Mouse (Mus musculus) heart, postnatal 4 days (tissue): Measurements from ENCODE around the gene Gm3573. TPM values are rescaled to one million over a fixed set of nuclear protein-coding genes. Genes with fewer than 3 reads are reported as not detected.
A peak's percentile ranks its signal among the peaks of the same experiment; 100 is the strongest.
"Not testable (repeated sequence)": the region's sequence is repeated elsewhere in the genome, so short reads cannot be mapped to it uniquely, and the experiment has no call there.

Experiments
- DNase-seq: peaks from one replicate; pipeline ENCODE4 v3.0.0; 2021
- total RNA-seq, 2 experiments: library from RNA; stranded (reverse); gene quantifications; 2 replicates each; pipeline ENCODE4 v1.2.3; 2021

The Gm3573 gene
- not detected for total RNA-seq

DNA sequence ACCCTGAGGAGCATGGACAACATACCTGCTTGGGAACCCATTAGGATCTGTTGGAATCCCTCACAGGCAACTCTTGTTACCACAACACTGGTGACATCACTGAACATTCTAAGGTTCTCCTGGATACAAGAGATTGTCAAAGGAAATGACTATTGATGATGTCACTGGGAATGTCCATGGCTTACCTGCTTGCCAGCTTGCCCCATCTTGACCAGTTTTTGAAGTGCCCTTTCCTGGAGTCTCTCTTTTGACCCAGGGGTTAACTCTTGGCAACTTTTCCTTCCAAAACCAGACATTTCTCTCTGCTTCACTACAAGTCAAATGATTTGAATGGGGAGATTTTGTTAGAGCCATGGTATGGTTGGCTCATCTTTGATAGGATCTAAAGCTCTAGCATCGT is at the start of gene Gm3573:
TSS of gene Gm3573 (minus strand) at position 101 of the 400 bp plus-strand sequence.
- DNase-seq, result not testable (repeated sequence)

- DNase-seq, result peak; percentile 7
Observed at GRCm38 (mm10) chr14:42216766-42217537, 26.4 kb upstream of the Gm3573 start.

DNA sequence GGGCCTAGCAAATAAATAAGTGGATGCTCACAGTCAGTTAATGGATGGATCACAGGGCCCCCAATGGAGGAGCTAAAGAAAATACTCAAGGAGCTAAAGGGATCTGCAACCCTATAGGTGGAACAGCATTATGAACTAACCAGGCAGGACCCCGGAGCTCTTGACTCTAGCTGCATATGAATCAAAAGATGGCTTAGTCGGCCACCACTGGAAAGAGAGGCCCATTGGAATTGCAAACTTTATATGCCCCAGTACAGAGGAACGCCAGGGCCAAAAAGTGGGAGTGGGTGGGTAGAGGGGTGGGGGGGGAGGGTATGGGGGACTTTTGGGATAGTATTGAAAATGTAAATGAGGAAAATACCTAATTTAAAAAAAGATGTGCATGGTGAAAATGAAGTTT is 6.7 kb downstream of the Gm3573 start:
- peak; percentile 8 for DNase-seq

DNA sequence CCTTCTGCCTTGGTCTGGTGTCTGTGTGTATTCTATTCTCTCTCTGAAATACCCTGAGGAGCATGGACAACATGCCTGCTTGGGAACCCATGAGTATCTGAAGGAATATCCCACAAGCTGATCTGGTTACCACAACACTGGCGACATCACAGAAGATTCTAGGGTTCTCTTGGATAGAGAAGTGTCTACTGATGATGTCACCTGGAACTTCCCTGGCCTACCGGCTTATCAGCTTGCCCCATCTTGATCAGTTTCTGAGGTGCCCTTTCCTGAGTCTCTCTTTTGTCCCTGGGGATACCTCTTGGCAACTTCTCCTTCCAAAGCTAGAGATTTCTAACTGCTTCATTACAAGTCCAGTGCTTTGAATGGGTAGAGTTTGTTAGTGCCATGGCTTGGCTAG is 28.1 kb downstream of the Gm3573 start, which contains the start of gene Gm17027:
TSS of gene Gm17027 (minus strand) at position 101 of the 400 bp plus-strand sequence.
- DNase-seq, result not testable (repeated sequence)

Other genes starting within 250 kb of the Gm3573 start
- not detected for gene 1700024B05Rik, start 246.8 kb downstream of the Gm3573 start, total RNA-seq
- not detected for gene Gm6401, start 222.9 kb downstream of the Gm3573 start, total RNA-seq
- not detected for gene Gm3543, start 207.5 kb downstream of the Gm3573 start, total RNA-seq
- not detected for gene Gm7951, start 73.4 kb downstream of the Gm3573 start, total RNA-seq
- gene Gm17027, start 28.2 kb downstream of the Gm3573 start, total RNA-seq, result not detected
- gene Gm17026, start 69.3 kb upstream of the Gm3573 start, total RNA-seq, result not detected
- not detected for gene Gm9611, start 106.6 kb upstream of the Gm3573 start, total RNA-seq
- gene Gm7995, start 119.4 kb upstream of the Gm3573 start, total RNA-seq, result not detected
- gene Gm8005, start 248.9 kb upstream of the Gm3573 start, total RNA-seq, result not detected